Mouse (Mus musculus) liver, embryonic 11.5 days (tissue): ENCODE data around the gene Mterf2. TPM values are rescaled to one million over a fixed set of nuclear protein-coding genes. Genes with fewer than 3 reads are reported as not detected.
A peak's percentile ranks its signal among the peaks of the same experiment; 100 is the strongest.

Source experiments
- ATAC-seq: fragments of 200-750 bp; cut with Nextera tagmentation; replicated peaks from 2 replicates; pipeline ENCODE4 v1.8.0; 2017; ENCODE audit warnings: moderate number of reproducible peaks, mild to moderate bottlenecking, moderate TSS enrichment, moderate library complexity; ENCODE audit not compliant: low FRiP score
- DNase-seq: peaks from one replicate; pipeline ENCODE4 v3.0.0-alpha.2; 2017; ENCODE audit warnings: low spot score
- H3K27ac ChIP-seq: fragments of 300-500 bp; sonication (generic); 2 replicates; pipeline ENCODE4 v1.5.1; 2014; ENCODE audit warnings: mild to moderate bottlenecking, low read depth, low read length, control low read depth
- H3K27me3 ChIP-seq: fragments of 300-500 bp; sonication (generic); replicated peaks from 2 replicates; pipeline ENCODE4 v1.6.1; 2014; ENCODE audit warnings: low read length, mixed read lengths; ENCODE audit not compliant: control insufficient read depth, insufficient read depth
- H3K36me3 ChIP-seq: fragments of 300-500 bp; sonication (generic); 2 replicates; pipeline ENCODE4 v1.6.1; 2014; ENCODE audit warnings: mild to moderate bottlenecking, low read length, moderate library complexity, mixed read lengths; ENCODE audit not compliant: control insufficient read depth, insufficient read depth
- H3K4me1 ChIP-seq: fragments of 300-500 bp; sonication (generic); replicated peaks from 2 replicates; pipeline ENCODE4 v1.6.1; 2014; ENCODE audit warnings: low read length, mixed read lengths; ENCODE audit not compliant: control insufficient read depth, insufficient read depth
- H3K4me2 ChIP-seq: fragments of 300-500 bp; sonication (generic); 2 replicates; pipeline ENCODE4 v1.6.1; 2014; ENCODE audit warnings: mild to moderate bottlenecking, control low read depth, moderate library complexity
- H3K4me3 ChIP-seq: fragments of 300-500 bp; sonication (generic); 2 replicates; pipeline ENCODE4 v1.5.1; 2014; ENCODE audit warnings: low read depth, low read length, control low read depth
- H3K9ac ChIP-seq: fragments of 300-500 bp; sonication (generic); 2 replicates; pipeline ENCODE4 v1.6.1; 2014; ENCODE audit warnings: low read depth, low read length, control low read depth
- H3K9me3 ChIP-seq: fragments of 300-500 bp; sonication (generic); 2 replicates; pipeline ENCODE4 v1.6.1; 2016; ENCODE audit warnings: low read length, inconsistent platforms, mixed read lengths; ENCODE audit not compliant: control insufficient read depth
- WGBS: fragments of 180-500 bp; shearing (Covaris S2); extraction: QIAGEN DNeasy Blood & Tissue Kit; methylation state at CpG from one replicate; pipeline ENCODE4 v1.1.7; 2014; 5-methylcytosine and 5-hydroxymethylcytosine counted together
- polyA plus RNA-seq: library from polyadenylated mRNA; unstranded; fragments of >200 nt; fragmentation: Nextera tagmentation; extraction: Ambion mirVana; gene quantifications from 2 replicates; pipeline ENCODE4 v1.2.1, GENCODE M21; 2014

The Mterf2 gene
- polyA plus RNA-seq, 1 experiment from 2014 or later, result 14.9 TPM

DNA sequence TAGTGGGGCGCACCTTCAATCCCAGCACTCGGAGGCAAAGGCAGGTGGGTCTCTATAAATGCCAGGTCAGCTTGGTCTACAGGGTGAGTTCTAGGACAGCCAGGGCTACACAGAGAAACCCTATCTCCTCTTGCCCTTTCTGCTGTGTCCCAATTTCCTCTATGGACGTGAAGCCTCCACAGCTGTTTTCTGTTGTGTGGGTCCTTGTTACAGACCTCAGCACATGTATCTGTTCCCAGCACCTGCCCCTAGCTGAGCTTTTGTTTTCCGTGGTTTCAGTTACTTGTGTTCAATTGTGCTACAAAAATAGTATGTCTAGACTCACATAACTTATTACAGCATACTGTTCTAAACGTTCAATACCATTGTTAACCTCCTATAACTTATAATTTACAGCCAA is 21.4 kb upstream of the Mterf2 start:
- no peak for DNase-seq
- no peak overlapping the region for H3K4me2 ChIP-seq
- H3K27ac ChIP-seq, result no peak overlapping the region
- no peaks in the 10 kb centered on the region for H3K36me3 ChIP-seq
- no peaks in the 10 kb centered on the region for H3K9me3 ChIP-seq
- H3K9ac ChIP-seq, result no peak overlapping the region
- 82% methylated on average over 5 of the region's 5 CpGs for WGBS
- H3K4me3 ChIP-seq, result no peak overlapping the region
- H3K27me3 ChIP-seq, result no peaks in the 10 kb centered on the region
- H3K4me1 ChIP-seq, result no peaks in the 10 kb centered on the region
- no peak for ATAC-seq

DNA sequence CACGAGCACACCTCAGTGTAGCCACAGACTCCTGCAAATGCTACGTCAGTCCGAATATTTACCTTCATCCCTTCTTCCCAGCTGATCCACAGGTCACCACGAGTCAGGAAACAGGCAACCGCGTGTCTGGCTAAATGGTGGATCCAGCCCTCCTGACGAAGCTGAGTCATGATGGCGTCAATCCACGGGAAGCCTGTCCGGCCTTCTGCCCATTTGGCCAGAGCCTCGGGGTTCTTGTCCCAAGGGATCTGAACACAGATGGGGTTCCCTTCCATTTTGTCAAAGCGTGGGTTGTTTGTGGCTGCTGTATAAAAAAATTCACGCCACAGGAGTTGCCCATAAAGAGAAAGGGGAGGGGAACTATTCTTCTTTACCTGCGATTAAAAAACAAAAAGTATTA is 18.5 kb upstream of the Mterf2 start:
- H3K36me3 ChIP-seq, result no peaks in the 10 kb centered on the region
- WGBS, result 80% methylated on average over 14 of the region's 14 CpGs
- H3K4me1 ChIP-seq, result no peaks in the 10 kb centered on the region
- H3K9me3 ChIP-seq, result no peaks in the 10 kb centered on the region
- no peak for ATAC-seq
- H3K9ac ChIP-seq, result no peak overlapping the region
- no peak overlapping the region for H3K4me2 ChIP-seq
- DNase-seq, result no peak
- H3K27me3 ChIP-seq, result no peaks in the 10 kb centered on the region
- H3K4me3 ChIP-seq, result no peak overlapping the region
- no peak overlapping the region for H3K27ac ChIP-seq

- H3K4me3 ChIP-seq, result no peak overlapping the region
- no peak overlapping the region for H3K27ac ChIP-seq
- no peak overlapping the region for H3K4me2 ChIP-seq
- H3K4me1 ChIP-seq, result no peaks in the 10 kb centered on the region
- DNase-seq, result no peak
- no peaks in the 10 kb centered on the region for H3K9me3 ChIP-seq
- ATAC-seq, result no peak
- no peaks in the 10 kb centered on the region for H3K36me3 ChIP-seq
- WGBS, result 72% methylated on average over 9 of the region's 9 CpGs
- H3K9ac ChIP-seq, result no peak overlapping the region
- H3K27me3 ChIP-seq, result no peaks in the 10 kb centered on the region
Observed at GRCm38 (mm10) chr10:85141465-85141864, 13.6 kb upstream of the Mterf2 start.

DNA sequence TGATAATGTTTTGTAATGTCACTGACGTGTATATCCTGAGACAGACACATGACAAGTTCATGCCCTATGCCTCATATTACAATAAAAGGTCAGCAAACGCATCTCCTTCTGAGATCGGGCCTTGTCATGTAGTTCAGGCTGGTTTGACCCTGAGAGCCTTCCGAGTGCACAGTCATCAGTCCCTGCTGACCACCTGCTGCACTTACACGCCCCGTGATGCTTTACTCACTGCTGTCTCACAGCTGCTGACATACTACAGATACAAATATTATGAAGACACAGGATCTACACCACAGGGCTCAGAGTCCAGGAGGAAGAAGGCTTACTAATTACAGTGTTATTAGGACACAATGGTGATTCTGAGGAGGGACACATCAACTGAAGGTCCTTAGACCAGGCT is 8.7 kb upstream of the Mterf2 start:
- WGBS, result 90% methylated on average over 6 of the region's 6 CpGs
- DNase-seq, result no peak
- no peaks in the 10 kb centered on the region for H3K9me3 ChIP-seq
- no peak overlapping the region for H3K4me2 ChIP-seq
- H3K27me3 ChIP-seq, result no peaks in the 10 kb centered on the region
- no peak overlapping the region for H3K27ac ChIP-seq
- H3K4me1 ChIP-seq, result no peaks in the 10 kb centered on the region
- H3K36me3 ChIP-seq, result no peaks in the 10 kb centered on the region
- H3K4me3 ChIP-seq, result no peak overlapping the region
- no peak overlapping the region for H3K9ac ChIP-seq
- ATAC-seq, result no peak

- no peaks in the 10 kb centered on the region for H3K9me3 ChIP-seq
- peaks cover 3% of the 10 kb centered on the region; the same call in 1 of the 2 replicates for H3K4me1 ChIP-seq
- H3K27me3 ChIP-seq, result no peaks in the 10 kb centered on the region
- H3K27ac ChIP-seq, result no peak overlapping the region
- H3K4me2 ChIP-seq, result peak overlapping the region; percentile 79
- WGBS, result 20% methylated on average over 7 of the region's 7 CpGs
- peaks cover 2% of the 10 kb centered on the region; the same call in 1 of the 2 replicates for H3K36me3 ChIP-seq
- peak; percentile 29; the same call in 1 of the 2 replicates for ATAC-seq
- H3K9ac ChIP-seq, result peak overlapping the region; percentile 35; the same call in 1 of the 2 replicates
- peak overlapping the region; percentile 71 for H3K4me3 ChIP-seq
- DNase-seq, result peak; percentile 41
Observed at GRCm38 (mm10) chr10:85128453-85128852, 626 bp upstream of the Mterf2 start.

DNA sequence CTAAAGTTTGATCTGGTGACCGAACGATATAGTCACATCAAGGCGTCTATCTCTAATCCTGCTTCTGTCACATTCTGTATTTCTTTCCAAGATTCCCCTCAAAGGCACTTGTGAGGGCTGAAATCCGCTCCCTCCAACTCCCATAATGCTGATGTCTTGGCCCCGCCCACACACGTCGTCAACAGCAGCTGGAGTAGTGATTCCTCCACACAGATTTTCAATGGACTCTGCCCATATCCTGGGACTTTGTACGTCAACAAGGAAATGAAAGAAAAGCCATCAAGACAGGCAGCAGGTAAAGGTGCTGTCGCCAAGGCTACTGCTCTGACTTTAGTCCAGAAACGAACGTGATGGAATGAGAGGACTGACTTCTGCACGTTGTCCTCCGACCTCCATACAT is 2.6 kb downstream of the Mterf2 start:
- 88% methylated on average over 13 of the region's 13 CpGs for whole genome bisulfite sequencing
- H3K4me2 ChIP-seq, result no peak overlapping the region
- no peak overlapping the region for H3K9ac ChIP-seq

GRCm38 (mm10) chr10:85114409-85114808 is 13.4 kb downstream of the Mterf2 start:
- no peaks in the 10 kb centered on the region for H3K9me3 ChIP-seq
- H3K9ac ChIP-seq, result no peak overlapping the region
- no peak overlapping the region for H3K4me2 ChIP-seq
- no peaks in the 10 kb centered on the region for H3K27me3 ChIP-seq
- WGBS, result 82% methylated on average over 4 of the region's 4 CpGs
- no peak overlapping the region for H3K4me3 ChIP-seq
- no peak overlapping the region for H3K27ac ChIP-seq
- ATAC-seq, result no peak
- no peaks in the 10 kb centered on the region for H3K4me1 ChIP-seq
- H3K36me3 ChIP-seq, result peaks cover 7% of the 10 kb centered on the region; the same call in 1 of the 2 replicates
- DNase-seq, result no peak

More for the DNA sequence above, 2.6 kb downstream of the Mterf2 start:
- Histone ChIP-seq H3K36me3 (peaks cover 4% of the 10 kb centered on the region; the same call in 1 of the 2 replicates), H3K27ac (no peak overlapping the region), H3K9me3 (no peaks in the 10 kb centered on the region), H3K27me3 (no peaks in the 10 kb centered on the region), H3K4me3 (no peak overlapping the region), H3K4me1 (peaks cover 3% of the 10 kb centered on the region; the same call in 1 of the 2 replicates)
- DNase-seq, result no peak
- no peak for ATAC-seq

DNA sequence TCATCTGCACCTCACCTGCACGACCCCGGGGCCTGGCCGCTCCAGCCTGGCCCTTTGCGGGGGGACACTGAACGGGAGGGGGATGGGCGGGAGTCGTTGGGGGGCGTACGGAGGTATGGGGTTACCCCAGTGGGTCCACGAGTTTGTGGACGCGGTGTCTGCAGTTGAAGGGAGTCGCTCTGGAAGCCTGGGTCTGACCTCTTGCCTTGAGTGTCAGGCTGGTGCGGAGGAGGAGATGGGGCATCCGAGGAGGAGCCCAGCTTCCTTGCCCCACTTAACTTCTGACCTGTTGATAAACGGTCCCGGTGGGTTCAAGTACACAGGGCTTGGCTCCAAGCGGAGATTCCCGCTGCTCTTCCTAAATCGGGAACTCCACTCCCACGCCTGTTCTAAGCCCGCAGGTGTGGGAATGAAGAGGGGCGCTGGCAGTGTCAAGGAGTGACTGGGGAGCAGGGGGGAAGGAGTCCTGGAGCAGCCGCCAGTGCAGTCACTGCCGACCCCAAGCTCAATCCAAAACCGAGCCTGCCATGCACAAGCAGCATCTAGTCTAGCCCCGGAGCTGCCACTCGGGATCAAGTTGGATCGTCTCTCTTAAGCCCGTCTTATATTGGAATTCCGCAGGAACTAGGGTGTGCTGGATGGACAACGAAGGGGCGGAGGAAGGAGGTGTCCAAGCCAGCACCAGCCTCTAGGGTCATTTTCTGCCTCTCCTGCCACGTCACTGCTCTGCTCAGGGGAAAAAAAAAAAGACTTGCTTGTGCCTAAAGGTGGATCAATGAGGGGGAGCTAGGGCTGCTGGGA is 24.5 kb downstream of the Mterf2 start:
- Histone ChIP-seq H3K9me3 (no peaks in the 10 kb centered on the region), H3K4me2 (peak overlapping the region; percentile 90), H3K4me3 (peak overlapping the region; percentile 88), H3K9ac (peak overlapping the region; percentile 94), H3K36me3 (no peaks in the 10 kb centered on the region), H3K4me1 (peaks cover 10% of the 10 kb centered on the region), H3K27me3 (no peaks in the 10 kb centered on the region), H3K27ac (peak overlapping the region; percentile 74)
- ATAC-seq, result peak; percentile 32
- peak; percentile 62 for DNase-seq
- under 1% methylated on average over 34 of the region's 34 CpGs for WGBS
